Mouse (Mus musculus): ENCODE data around the gene Rnaset2a. TPM values are rescaled to one million over a fixed set of nuclear protein-coding genes. Genes with fewer than 3 reads are reported as not detected.
"Not testable (repeated sequence)": the region's sequence is repeated elsewhere in the genome, so short reads cannot be mapped to it uniquely, and the experiment has no call there.

Rnaset2a gene
- polyA plus RNA-seq, 1 experiment from 2014 or later = 27.0 TPM

DNA sequence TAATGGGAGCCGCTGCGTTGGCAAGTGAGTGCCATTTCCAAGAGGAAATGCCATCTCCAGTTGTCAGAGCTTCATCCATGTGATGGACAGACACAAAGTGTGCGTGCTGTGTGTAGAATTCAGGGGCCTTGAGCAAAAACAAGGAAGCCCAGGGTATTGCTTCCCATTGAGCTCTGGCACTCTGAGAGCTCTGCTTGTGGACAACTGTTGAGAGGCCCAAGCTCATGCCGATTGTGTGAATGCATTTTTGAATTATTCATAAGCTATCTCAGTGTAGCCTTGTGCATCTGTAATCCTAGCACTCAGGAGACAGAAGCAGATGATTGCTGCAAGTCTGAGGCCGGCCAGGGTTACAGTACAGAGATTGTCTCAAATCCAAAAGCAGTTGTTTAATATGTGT is 29.2 kb upstream of the Rnaset2a start:
- Histone ChIP-seq H3K4me2 (ENCODE audit: low read depth, low read length) (no peak overlapping the region), H3K4me3 (ENCODE audit: low read depth, low read length) (no peak overlapping the region), H3K36me3 (replicated peaks; ENCODE audit: insufficient read depth, low read length) (peaks cover 79% of the 10 kb centered on the region), H3K9ac (replicated peaks) (no peak overlapping the region), H3K27me3 (ENCODE audit: insufficient read depth, low read length) (no peaks in the 10 kb centered on the region), H3K9me3 (ENCODE audit: low read length) (no peaks in the 10 kb centered on the region), H3K27ac (ENCODE audit: low read depth) (no peak overlapping the region), H3K4me1 (ENCODE audit: insufficient read depth) (no peaks in the 10 kb centered on the region)
- DNase-seq (no peak), ATAC-seq (no peak)
- TF ChIP-seq EP300 (IDR thresholded peaks at IDR 0.05; ENCODE audit: low read depth) (no peak), CTCF (IDR thresholded peaks at IDR 0.05; ENCODE audit: low read depth) (no peak)
- WGBS (ENCODE audit: insufficient replicate concordance) = 86% methylated on average over 5 of the region's 5 CpGs

- Histone ChIP-seq H3K4me1 (ENCODE audit: insufficient read depth) (no peaks in the 10 kb centered on the region), H3K36me3 (replicated peaks; ENCODE audit: insufficient read depth, low read length) (peaks cover 62% of the 10 kb centered on the region), H3K4me2 (ENCODE audit: low read depth, low read length) (no peak overlapping the region), H3K4me3 (ENCODE audit: low read depth, low read length) (no peak overlapping the region), H3K9ac (replicated peaks) (no peak overlapping the region), H3K9me3 (ENCODE audit: low read length) (no peaks in the 10 kb centered on the region), H3K27me3 (ENCODE audit: insufficient read depth, low read length) (no peaks in the 10 kb centered on the region), H3K27ac (ENCODE audit: low read depth) (no peak overlapping the region)
- TF ChIP-seq CTCF (IDR thresholded peaks at IDR 0.05; ENCODE audit: low read depth) = no peak
- TF ChIP-seq EP300 (IDR thresholded peaks at IDR 0.05; ENCODE audit: low read depth) = no peak
- DNase-seq = no peak
- WGBS (ENCODE audit: insufficient replicate concordance) = 63% methylated on average over 4 of the region's 4 CpGs
- no peak for ATAC-seq
These were observed 23.2 kb upstream of the Rnaset2a start for GRCm38 (mm10) chr17:8171081-8171480.

GRCm38 (mm10) chr17:8170331-8170730 is 22.4 kb upstream of the Rnaset2a start:
- 72% methylated on average over 7 of the region's 7 CpGs for WGBS (ENCODE audit: insufficient replicate concordance)
- no peak overlapping the region for H3K27ac ChIP-seq (ENCODE audit: low read depth)
- H3K36me3 ChIP-seq (replicated peaks; ENCODE audit: insufficient read depth, low read length) = peaks cover 55% of the 10 kb centered on the region
- no peak overlapping the region for H3K4me3 ChIP-seq (ENCODE audit: low read depth, low read length)
- H3K9ac ChIP-seq (replicated peaks) = no peak overlapping the region
- no peak for ATAC-seq
- H3K4me2 ChIP-seq (ENCODE audit: low read depth, low read length) = no peak overlapping the region
- no peak for DNase-seq
- H3K4me1 ChIP-seq (ENCODE audit: insufficient read depth) = no peaks in the 10 kb centered on the region
- no peaks in the 10 kb centered on the region for H3K9me3 ChIP-seq (ENCODE audit: low read length)
- H3K27me3 ChIP-seq (ENCODE audit: insufficient read depth, low read length) = no peaks in the 10 kb centered on the region
- TF ChIP-seq EP300 (IDR thresholded peaks at IDR 0.05; ENCODE audit: low read depth) (no peak), CTCF (IDR thresholded peaks at IDR 0.05; ENCODE audit: low read depth) (no peak)

DNA sequence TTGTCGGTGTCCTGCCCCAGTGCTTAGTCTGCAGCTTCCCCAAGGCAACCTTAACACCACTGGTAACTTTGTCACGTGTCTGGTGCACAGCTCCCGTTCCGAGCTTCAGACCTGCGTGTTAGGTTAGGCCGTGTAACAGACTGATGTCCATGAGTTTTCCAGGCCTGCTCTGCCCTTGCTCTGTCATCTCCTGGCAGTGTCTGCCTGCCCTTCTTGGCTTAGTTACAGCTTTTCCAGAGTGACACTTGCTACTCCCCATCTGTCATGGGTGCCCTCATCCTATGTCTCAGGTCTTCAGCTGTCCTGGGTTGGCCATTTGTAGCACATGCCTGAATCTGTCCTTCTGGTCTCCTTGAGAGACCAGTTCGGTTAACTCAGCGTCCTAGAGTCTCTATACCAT is 19.5 kb upstream of the Rnaset2a start:
- not testable (repeated sequence) for H3K4me1 ChIP-seq (ENCODE audit: insufficient read depth); H3K4me3 ChIP-seq (ENCODE audit: low read depth, low read length); H3K9me3 ChIP-seq (ENCODE audit: low read length); H3K4me2 ChIP-seq (ENCODE audit: low read depth, low read length); H3K27ac ChIP-seq (ENCODE audit: low read depth); ATAC-seq; DNase-seq; H3K27me3 ChIP-seq (ENCODE audit: insufficient read depth, low read length); H3K9ac ChIP-seq (replicated peaks)
- 82% methylated on average over 5 of the region's 8 CpGs for WGBS (ENCODE audit: insufficient replicate concordance)
- H3K36me3 ChIP-seq (replicated peaks; ENCODE audit: insufficient read depth, low read length) = peaks cover 31% of the 10 kb centered on the region

DNA sequence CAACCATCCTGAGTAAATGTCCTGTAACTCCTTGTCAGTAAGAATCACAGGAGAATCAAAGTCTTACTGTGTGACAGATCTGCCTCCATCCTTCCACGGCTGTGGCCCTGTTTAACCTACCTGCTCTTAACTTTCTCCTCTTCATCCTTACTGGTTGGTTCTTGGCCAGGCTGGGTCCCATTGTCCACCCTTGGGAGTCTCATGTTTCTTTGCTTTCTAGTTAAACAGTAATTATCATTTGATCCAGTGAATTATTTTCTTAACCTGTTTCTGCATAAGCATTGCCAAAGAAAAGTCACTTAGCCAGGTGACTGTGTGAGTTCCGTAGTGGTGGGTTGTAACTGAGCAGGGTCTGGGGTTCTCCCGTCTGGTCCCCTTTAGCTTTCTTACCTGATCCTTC is 18.6 kb upstream of the Rnaset2a start:
- peak overlapping the region; percentile 60; the same call in 1 of the 2 replicates for H3K4me3 ChIP-seq (ENCODE audit: low read depth, low read length)
- peak overlapping the region; percentile 53 for H3K4me2 ChIP-seq (ENCODE audit: low read depth, low read length)

GRCm38 (mm10) chr17:8165977-8166376 is 18.1 kb upstream of the Rnaset2a start:
- not testable (repeated sequence) for H3K4me1 ChIP-seq (ENCODE audit: insufficient read depth); H3K9me3 ChIP-seq (ENCODE audit: low read length); DNase-seq; ATAC-seq; H3K27ac ChIP-seq (ENCODE audit: low read depth); H3K27me3 ChIP-seq (ENCODE audit: insufficient read depth, low read length)
- Histone ChIP-seq H3K9ac (replicated peaks) (peak overlapping the region; percentile 69), H3K4me2 (ENCODE audit: low read depth, low read length) (peak overlapping the region; percentile 53), H3K4me3 (ENCODE audit: low read depth, low read length) (peak overlapping the region; percentile 60), H3K36me3 (replicated peaks; ENCODE audit: insufficient read depth, low read length) (peaks cover 18% of the 10 kb centered on the region)
- WGBS (ENCODE audit: insufficient replicate concordance) = 0% methylated on average over 11 of the region's 11 CpGs

More for the DNA sequence above, 18.6 kb upstream of the Rnaset2a start:
- peaks cover 21% of the 10 kb centered on the region for H3K36me3 ChIP-seq (replicated peaks; ENCODE audit: insufficient read depth, low read length)
- not testable (repeated sequence) for H3K9ac ChIP-seq (replicated peaks); H3K27me3 ChIP-seq (ENCODE audit: insufficient read depth, low read length); H3K9me3 ChIP-seq (ENCODE audit: low read length); DNase-seq; H3K4me1 ChIP-seq (ENCODE audit: insufficient read depth); H3K27ac ChIP-seq (ENCODE audit: low read depth); ATAC-seq
- 33% methylated on average over 1 of the region's 3 CpGs for WGBS (ENCODE audit: insufficient replicate concordance)

DNA sequence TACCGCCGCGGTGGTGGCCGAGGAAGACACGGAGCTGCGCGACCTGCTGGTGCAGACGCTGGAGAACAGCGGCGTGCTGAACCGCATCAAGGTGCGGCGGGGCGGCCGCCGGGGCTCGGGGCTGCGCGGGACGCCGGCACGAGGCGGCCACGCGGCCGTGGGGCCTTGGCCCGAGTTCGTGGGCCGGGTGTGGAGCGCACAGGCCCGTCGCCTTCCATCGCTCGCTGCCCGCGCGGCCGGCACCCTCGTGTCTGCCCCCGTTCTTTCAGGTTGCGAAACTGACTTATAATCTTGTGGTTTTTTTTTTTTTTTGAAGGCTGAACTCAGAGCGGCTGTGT is 17.7 kb upstream of the Rnaset2a start:
- DNase-seq (peak; percentile 44), ATAC-seq (peak; percentile 36)
- WGBS (ENCODE audit: insufficient replicate concordance) = under 1% methylated on average over 37 of the region's 42 CpGs
- Histone ChIP-seq H3K4me3 (ENCODE audit: low read depth, low read length) (peak overlapping the region; percentile 60), H3K4me2 (ENCODE audit: low read depth, low read length) (peak overlapping the region; percentile 53; the same call in 1 of the 2 replicates), H3K36me3 (replicated peaks; ENCODE audit: insufficient read depth, low read length) (peaks cover 15% of the 10 kb centered on the region), H3K27ac (ENCODE audit: low read depth) (peak overlapping the region; percentile 65; the same call in 1 of the 2 replicates), H3K9ac (replicated peaks) (peak overlapping the region; percentile 69)
- not testable (repeated sequence) for H3K27me3 ChIP-seq (ENCODE audit: insufficient read depth, low read length); H3K4me1 ChIP-seq (ENCODE audit: insufficient read depth); H3K9me3 ChIP-seq (ENCODE audit: low read length)

DNA sequence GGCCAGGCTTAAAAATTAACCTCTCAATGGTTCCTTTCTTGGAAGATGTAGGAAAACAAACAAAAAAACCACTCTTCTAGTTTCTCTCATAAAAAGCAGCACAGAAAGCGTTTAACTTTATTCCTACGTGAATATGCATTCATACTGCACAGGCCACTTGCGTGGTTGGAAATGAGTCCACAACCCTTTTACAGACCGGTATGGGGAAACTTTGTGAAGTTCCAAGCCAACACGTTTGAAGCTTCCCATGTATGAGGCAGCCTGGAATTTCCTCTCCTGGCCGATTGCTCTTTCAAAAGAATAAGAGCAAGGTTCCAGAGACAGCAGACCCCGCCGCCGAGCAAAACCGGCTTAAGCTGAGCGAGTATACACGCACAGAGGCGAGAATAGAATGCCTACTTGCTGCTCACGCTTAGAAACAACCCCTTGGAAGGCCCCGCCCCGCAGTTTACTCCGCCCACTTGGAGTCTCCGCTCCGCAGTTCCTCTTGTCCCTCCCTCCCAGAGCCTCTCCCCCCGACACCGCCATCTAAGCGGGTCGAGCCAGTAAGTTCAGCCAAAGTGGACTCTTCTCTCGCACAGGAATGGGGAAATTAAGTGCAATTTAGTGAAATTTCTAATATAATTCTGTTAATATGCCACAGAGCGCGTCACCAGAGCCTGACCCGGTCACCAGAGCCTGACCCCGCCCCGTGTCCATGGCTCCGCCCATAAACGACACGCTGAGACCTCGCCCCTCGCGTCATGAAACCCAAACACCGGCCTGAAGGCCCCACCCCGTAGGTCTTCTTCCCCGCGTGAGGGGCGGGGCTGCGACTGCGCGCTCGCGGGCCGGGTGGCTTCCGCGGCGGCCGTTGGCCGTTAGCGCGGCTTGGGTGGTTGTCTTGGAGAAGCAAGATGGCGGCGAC is 17.1 kb upstream of the Rnaset2a start, which contains the start of gene Fgfr1op:
Gene Fgfr1op (plus strand): TSS at position 801 of the 907 bp plus-strand sequence.
- peak within 1 kb of the TSS; percentile 65; the same call in 1 of the 2 replicates for H3K27ac ChIP-seq (ENCODE audit: low read depth)
- 1% methylated on average over 12 of the region's 55 CpGs for WGBS (ENCODE audit: insufficient replicate concordance)

More for the DNA sequence above, 17.1 kb upstream of the Rnaset2a start, which contains the start of gene Fgfr1op:
- not testable (repeated sequence) for H3K4me1 ChIP-seq (ENCODE audit: insufficient read depth); H3K36me3 ChIP-seq (replicated peaks; ENCODE audit: insufficient read depth, low read length); H3K9me3 ChIP-seq (ENCODE audit: low read length); DNase-seq; H3K27me3 ChIP-seq (ENCODE audit: insufficient read depth, low read length)
- peak within 1 kb of the TSS; percentile 69 for H3K9ac ChIP-seq (replicated peaks)
- peak within 1 kb of the TSS; percentile 60 for H3K4me3 ChIP-seq (ENCODE audit: low read depth, low read length)
- ATAC-seq = peak; percentile 98
- H3K4me2 ChIP-seq (ENCODE audit: low read depth, low read length) = peak within 1 kb of the TSS; percentile 53
